Mouse (Mus musculus): ENCODE results near the gene Selenom. TPM values are rescaled to one million over a fixed set of nuclear protein-coding genes. Genes with fewer than 3 reads are reported as not detected.

Gene Selenom
- polyA plus RNA-seq, 1 experiment, result 889 TPM

- Histone ChIP-seq H3K4me3 (replicated peaks; ENCODE audit: insufficient read depth, low read depth, low read length) (no peak overlapping the region), H3K4me1 (ENCODE audit: control insufficient read depth, insufficient read depth, low read length) (peaks cover 13% of the 10 kb centered on the region), H3K27me3 (ENCODE audit: control insufficient read depth, insufficient read depth, low read length) (no peaks in the 10 kb centered on the region), H3K27ac (ENCODE audit: insufficient read depth, low read length) (no peak overlapping the region)
- DNase-seq, result peak in 1 of 2 experiments; percentile 15
- WGBS, result 45% methylated on average over 24 of the region's 24 CpGs
- TF ChIP-seq CTCF (IDR thresholded peaks at IDR 0.05; ENCODE audit: borderline replicate concordance, insufficient read depth, low read depth, low read length), result no peak
- no peak for TF ChIP-seq POLR2A (IDR thresholded peaks at IDR 0.05; ENCODE audit: borderline replicate concordance, insufficient read depth, low read length)
These were observed 12.7 kb downstream of the Selenom start for GRCm38 (mm10) chr11:3526979-3527738.

- 54% methylated on average over 8 of the region's 8 CpGs for WGBS
- Histone ChIP-seq H3K27me3 (ENCODE audit: control insufficient read depth, insufficient read depth, low read length) (no peaks in the 10 kb centered on the region), H3K27ac (ENCODE audit: insufficient read depth, low read length) (no peak overlapping the region), H3K4me1 (ENCODE audit: control insufficient read depth, insufficient read depth, low read length) (peaks cover 10% of the 10 kb centered on the region), H3K4me3 (replicated peaks; ENCODE audit: insufficient read depth, low read depth, low read length) (no peak overlapping the region)
- DNase-seq, result peak in 1 of 2 experiments; percentile 13
- TF ChIP-seq CTCF (IDR thresholded peaks at IDR 0.05; ENCODE audit: borderline replicate concordance, insufficient read depth, low read depth, low read length), result no peak
- no peak for TF ChIP-seq POLR2A (IDR thresholded peaks at IDR 0.05; ENCODE audit: borderline replicate concordance, insufficient read depth, low read length)
These were observed 13.3 kb downstream of the Selenom start for GRCm38 (mm10) chr11:3527766-3528165.

GRCm38 (mm10) chr11:3528208-3528607 is 13.7 kb downstream of the Selenom start:
- TF ChIP-seq POLR2A (IDR thresholded peaks at IDR 0.05; ENCODE audit: borderline replicate concordance, insufficient read depth, low read length), result no peak
- TF ChIP-seq CTCF (IDR thresholded peaks at IDR 0.05; ENCODE audit: borderline replicate concordance, insufficient read depth, low read depth, low read length), result no peak
- Histone ChIP-seq H3K4me3 (replicated peaks; ENCODE audit: insufficient read depth, low read depth, low read length) (no peak overlapping the region), H3K4me1 (ENCODE audit: control insufficient read depth, insufficient read depth, low read length) (peaks cover 10% of the 10 kb centered on the region), H3K27me3 (ENCODE audit: control insufficient read depth, insufficient read depth, low read length) (no peaks in the 10 kb centered on the region), H3K27ac (ENCODE audit: insufficient read depth, low read length) (no peak overlapping the region)
- 80% methylated on average over 6 of the region's 6 CpGs for WGBS
- no peak for DNase-seq

- Histone ChIP-seq H3K4me1 (ENCODE audit: control insufficient read depth, insufficient read depth, low read length) (peaks cover 10% of the 10 kb centered on the region), H3K27ac (ENCODE audit: insufficient read depth, low read length) (no peak overlapping the region), H3K27me3 (ENCODE audit: control insufficient read depth, insufficient read depth, low read length) (no peaks in the 10 kb centered on the region), H3K4me3 (replicated peaks; ENCODE audit: insufficient read depth, low read depth, low read length) (no peak overlapping the region)
- DNase-seq, result peak in 1 of 2 experiments; percentile 7
- no peak for TF ChIP-seq POLR2A (IDR thresholded peaks at IDR 0.05; ENCODE audit: borderline replicate concordance, insufficient read depth, low read length)
- TF ChIP-seq CTCF (IDR thresholded peaks at IDR 0.05; ENCODE audit: borderline replicate concordance, insufficient read depth, low read depth, low read length), result no peak
- 55% methylated on average over 20 of the region's 20 CpGs for WGBS
These were observed 15.2 kb downstream of the Selenom start for GRCm38 (mm10) chr11:3529476-3530252.

- TF ChIP-seq POLR2A (IDR thresholded peaks at IDR 0.05; ENCODE audit: borderline replicate concordance, insufficient read depth, low read length), result no peak
- no peak for TF ChIP-seq CTCF (IDR thresholded peaks at IDR 0.05; ENCODE audit: borderline replicate concordance, insufficient read depth, low read depth, low read length)
- DNase-seq, result peak in 1 of 2 experiments; percentile 8
- Histone ChIP-seq H3K27ac (ENCODE audit: insufficient read depth, low read length) (no peak overlapping the region), H3K4me3 (replicated peaks; ENCODE audit: insufficient read depth, low read depth, low read length) (no peak overlapping the region), H3K27me3 (ENCODE audit: control insufficient read depth, insufficient read depth, low read length) (no peaks in the 10 kb centered on the region), H3K4me1 (ENCODE audit: control insufficient read depth, insufficient read depth, low read length) (peaks cover 10% of the 10 kb centered on the region)
- WGBS, result 95% methylated on average over 3 of the region's 3 CpGs
These were observed 16.2 kb downstream of the Selenom start for GRCm38 (mm10) chr11:3530731-3531130.

GRCm38 (mm10) chr11:3531634-3532033 is 17.1 kb downstream of the Selenom start:
- TF ChIP-seq POLR2A (IDR thresholded peaks at IDR 0.05; ENCODE audit: borderline replicate concordance, insufficient read depth, low read length) (no peak), CTCF (IDR thresholded peaks at IDR 0.05; ENCODE audit: borderline replicate concordance, insufficient read depth, low read depth, low read length) (peak; percentile 66)
- Histone ChIP-seq H3K27ac (ENCODE audit: insufficient read depth, low read length) (no peak overlapping the region), H3K4me3 (replicated peaks; ENCODE audit: insufficient read depth, low read depth, low read length) (no peak overlapping the region), H3K4me1 (ENCODE audit: control insufficient read depth, insufficient read depth, low read length) (peaks cover 8% of the 10 kb centered on the region), H3K27me3 (ENCODE audit: control insufficient read depth, insufficient read depth, low read length) (no peaks in the 10 kb centered on the region)
- DNase-seq, result peak; percentile 33 to 57
- 71% methylated on average over 6 of the region's 6 CpGs for WGBS

- TF ChIP-seq CTCF (IDR thresholded peaks at IDR 0.05; ENCODE audit: borderline replicate concordance, insufficient read depth, low read depth, low read length) (no peak), POLR2A (IDR thresholded peaks at IDR 0.05; ENCODE audit: borderline replicate concordance, insufficient read depth, low read length) (no peak)
- peak in 1 of 2 experiments; percentile 15 for DNase-seq
- Histone ChIP-seq H3K4me1 (ENCODE audit: control insufficient read depth, insufficient read depth, low read length) (peaks cover 1% of the 10 kb centered on the region), H3K4me3 (replicated peaks; ENCODE audit: insufficient read depth, low read depth, low read length) (no peak overlapping the region), H3K27ac (ENCODE audit: insufficient read depth, low read length) (no peak overlapping the region), H3K27me3 (ENCODE audit: control insufficient read depth, insufficient read depth, low read length) (no peaks in the 10 kb centered on the region)
- 89% methylated on average over 16 of the region's 16 CpGs for WGBS
These were observed 17.8 kb downstream of the Selenom start for GRCm38 (mm10) chr11:3532101-3532931.
